Mouse (Mus musculus): ENCODE results near the gene Itgam.

The Itgam gene

GRCm38 (mm10) chr7:128050739-128051138 is 11.7 kb upstream of the Itgam start:
- in situ Hi-C loops (cut with MboI; ENCODE audit: unreplicated experiment in 2 of 2) = no loop called here

- in situ Hi-C loops (cut with MboI; ENCODE audit: unreplicated experiment in 2 of 2) = no loop called here
Measured at GRCm38 (mm10) chr7:128053061-128053460, 9.4 kb upstream of the Itgam start.

- in situ Hi-C loops (cut with MboI; ENCODE audit: unreplicated experiment in 2 of 2) = no loop called here
Measured at GRCm38 (mm10) chr7:128056917-128057444, 5.5 kb upstream of the Itgam start.

- in situ Hi-C loops (cut with MboI; ENCODE audit: unreplicated experiment in 2 of 2) = no loop called here
Measured at GRCm38 (mm10) chr7:128057860-128058259, 4.6 kb upstream of the Itgam start.

- in situ Hi-C loops (cut with MboI; ENCODE audit: unreplicated experiment in 2 of 2) = no loop called here
Measured at GRCm38 (mm10) chr7:128058576-128058975, 3.9 kb upstream of the Itgam start.

- in situ Hi-C loops (cut with MboI; ENCODE audit: unreplicated experiment in 2 of 2) = no loop called here
Measured at GRCm38 (mm10) chr7:128059091-128059490, 3.3 kb upstream of the Itgam start.

- in situ Hi-C loops (cut with MboI; ENCODE audit: unreplicated experiment in 2 of 2) = loop anchor here in 1 of 2 experiments (5.0 kb wide), 1 partner anchor 34 kb away; no protein-coding TSS in a partner anchor
Measured at GRCm38 (mm10) chr7:128063211-128063781, 856 bp downstream of the Itgam start.

GRCm38 (mm10) chr7:128065547-128065946 is 3.1 kb downstream of the Itgam start:
- in situ Hi-C loops (cut with MboI; ENCODE audit: unreplicated experiment in 2 of 2) = no loop called here

GRCm38 (mm10) chr7:128067847-128068246 is 5.4 kb downstream of the Itgam start:
- in situ Hi-C loops (cut with MboI; ENCODE audit: unreplicated experiment in 2 of 2) = no loop called here

GRCm38 (mm10) chr7:128069844-128070243 is 7.4 kb downstream of the Itgam start:
- in situ Hi-C loops (cut with MboI; ENCODE audit: unreplicated experiment in 2 of 2) = no loop called here

- in situ Hi-C loops (cut with MboI; ENCODE audit: unreplicated experiment in 2 of 2) = no loop called here
Measured at GRCm38 (mm10) chr7:128071816-128072215, 9.4 kb downstream of the Itgam start.

GRCm38 (mm10) chr7:128080012-128080411 is 17.6 kb downstream of the Itgam start:
- in situ Hi-C loops (cut with MboI; ENCODE audit: unreplicated experiment in 2 of 2) = no loop called here

GRCm38 (mm10) chr7:128089141-128089540 is 26.7 kb downstream of the Itgam start:
- in situ Hi-C loops (cut with MboI; ENCODE audit: unreplicated experiment in 2 of 2) = no loop called here

GRCm38 (mm10) chr7:128098135-128098534 is 35.7 kb downstream of the Itgam start:
- in situ Hi-C loops (cut with MboI; ENCODE audit: unreplicated experiment in 2 of 2) = loop anchor here (5.0 to 10.0 kb wide), 4 partner anchors 36 to 106 kb away; partner anchors contain the start of genes Pycard (in 2 of the 2), Gm49368 (in 1 of the 2) and Itgam (in 1 of the 2)

- in situ Hi-C loops (cut with MboI; ENCODE audit: unreplicated experiment in 2 of 2) = loop anchor here (5.0 to 10.0 kb wide), 6 partner anchors 106 to 606 kb away; partner anchors contain the start of genes Cox6a2 (in 2 of the 2) and Setd1a (in 1 of the 2)
Measured at GRCm38 (mm10) chr7:128100742-128101357, 38.4 kb downstream of the Itgam start.

GRCm38 (mm10) chr7:128105246-128105645 is 42.8 kb downstream of the Itgam start:
- in situ Hi-C loops (cut with MboI; ENCODE audit: unreplicated experiment in 2 of 2) = loop anchor here (10.0 kb wide), 2 partner anchors 330 to 600 kb away; partner anchors contain the start of gene Setd1a (in 1 of the 2)

GRCm38 (mm10) chr7:128107462-128107861 is 45.0 kb downstream of the Itgam start:
- in situ Hi-C loops (cut with MboI; ENCODE audit: unreplicated experiment in 2 of 2) = loop anchor here (10.0 kb wide), 2 partner anchors 333 to 597 kb away; partner anchors contain the start of gene Setd1a (in 1 of the 2)

GRCm38 (mm10) chr7:128110314-128110713 is 47.9 kb downstream of the Itgam start:
- in situ Hi-C loops (cut with MboI; ENCODE audit: unreplicated experiment in 2 of 2) = loop anchor here in 1 of 2 experiments (5.0 kb wide), 1 partner anchor 37 kb away; no protein-coding TSS in a partner anchor

GRCm38 (mm10) chr7:128112131-128112530 is 49.7 kb downstream of the Itgam start:
- in situ Hi-C loops (cut with MboI; ENCODE audit: unreplicated experiment in 2 of 2) = loop anchor here in 1 of 2 experiments (5.0 kb wide), 1 partner anchor 35 kb away; no protein-coding TSS in a partner anchor

GRCm38 (mm10) chr7:128114371-128115105 is 52.1 kb downstream of the Itgam start:
- in situ Hi-C loops (cut with MboI; ENCODE audit: unreplicated experiment in 2 of 2) = loop anchor here in 1 of 2 experiments (5.0 kb wide), 1 partner anchor 33 kb away; no protein-coding TSS in a partner anchor

All from v-Abl transformed pro-B cells (cell line).